Mouse (Mus musculus) granulocyte monocyte progenitor cell, adult 5-6 weeks (primary cell): ENCODE results near the gene Itga9. TPM values are rescaled to one million over a fixed set of nuclear protein-coding genes. Genes with fewer than 3 reads are reported as not detected.
A peak's percentile ranks its signal among the peaks of the same experiment; 100 is the strongest.

Source experiments
- ATAC-seq: replicated peaks from 2 replicates; pipeline ENCODE4 v1.8.0; 2016; ENCODE audit warnings: mild to moderate bottlenecking, moderate TSS enrichment, inconsistent platforms; ENCODE audit not compliant: poor library complexity, severe bottlenecking
- total RNA-seq, 2 experiments: library from RNA; stranded (forward) in 1 of 2; stranded (reverse) in 1 of 2; fragments of 200-712, 200-1000 nt in 1 of 2; fragments of >200 nt in 1 of 2; fragmentation: Nextera tagmentation in 1 of 2; gene quantifications; 2 replicates each; pipeline ENCODE4 v1.2.3; 2014 to 2017

Gene Itga9
- total RNA-seq, 2 experiments from 2014 or later, result 0.26 TPM; not detected in 1

- ATAC-seq, result no peak
Measured at GRCm38 (mm10) chr9:118846766-118847165, 240.3 kb downstream of the Itga9 start.

- peak; percentile 72 for ATAC-seq
Measured at GRCm38 (mm10) chr9:118856665-118857064, 250.2 kb downstream of the Itga9 start.

- ATAC-seq, result no peak
Measured at GRCm38 (mm10) chr9:118860613-118861141, 254.2 kb downstream of the Itga9 start.

GRCm38 (mm10) chr9:118862214-118862613, 255.7 kb downstream of the Itga9 start:
- no peak for ATAC-seq

GRCm38 (mm10) chr9:118862852-118863260, 256.4 kb downstream of the Itga9 start:
- ATAC-seq, result no peak

GRCm38 (mm10) chr9:118863528-118863927, 257.0 kb downstream of the Itga9 start:
- ATAC-seq, result no peak

GRCm38 (mm10) chr9:118866949-118867348, 260.5 kb downstream of the Itga9 start:
- ATAC-seq, result no peak

GRCm38 (mm10) chr9:118867851-118868250, 261.4 kb downstream of the Itga9 start:
- peak; percentile 46 for ATAC-seq

GRCm38 (mm10) chr9:118871089-118871488, 264.6 kb downstream of the Itga9 start:
- peak; percentile 54 for ATAC-seq

GRCm38 (mm10) chr9:118873031-118873430, 266.5 kb downstream of the Itga9 start:
- no peak for ATAC-seq

- ATAC-seq, result no peak
Measured at GRCm38 (mm10) chr9:118873596-118873995, 267.1 kb downstream of the Itga9 start.

- no peak for ATAC-seq
Measured at GRCm38 (mm10) chr9:118875705-118876104, 269.2 kb downstream of the Itga9 start.

- peak; percentile 57 for ATAC-seq
Measured at GRCm38 (mm10) chr9:118876902-118877301, 270.4 kb downstream of the Itga9 start.

GRCm38 (mm10) chr9:118877365-118878008, 271.0 kb downstream of the Itga9 start:
- ATAC-seq, result no peak

GRCm38 (mm10) chr9:118878596-118878995, 272.1 kb downstream of the Itga9 start:
- ATAC-seq, result no peak

- peak; percentile 57 for ATAC-seq
Measured at GRCm38 (mm10) chr9:118881281-118881945, 274.9 kb downstream of the Itga9 start.

GRCm38 (mm10) chr9:118881946-118882284, 275.4 kb downstream of the Itga9 start:
- ATAC-seq, result no peak

GRCm38 (mm10) chr9:118883150-118883549, 276.7 kb downstream of the Itga9 start:
- ATAC-seq, result peak; percentile 61

GRCm38 (mm10) chr9:118885785-118886184, 279.3 kb downstream of the Itga9 start:
- ATAC-seq, result no peak

- ATAC-seq, result peak; percentile 33; the same call in 1 of the 2 replicates
Measured at GRCm38 (mm10) chr9:118887201-118887600, 280.7 kb downstream of the Itga9 start.

- ATAC-seq, result no peak
Measured at GRCm38 (mm10) chr9:118887734-118888133, 281.2 kb downstream of the Itga9 start.

- ATAC-seq, result peak; percentile 37; the same call in 1 of the 2 replicates
Measured at GRCm38 (mm10) chr9:118890149-118890548, 283.7 kb downstream of the Itga9 start.
